Mouse (Mus musculus) intestine, postnatal 0 days (tissue): ENCODE measurements around the gene Fto. TPM values are rescaled to one million over a fixed set of nuclear protein-coding genes. Genes with fewer than 3 reads are reported as not detected.

Experiments used
- ATAC-seq: fragments of 200-750 bp; cut with Nextera tagmentation; 2 replicates; pipeline ENCODE4 v1.8.0; 2017; ENCODE audit warnings: mild to moderate bottlenecking, moderate TSS enrichment, moderate library complexity
- H3K27ac ChIP-seq: fragments of 300-500 bp; sonication (generic); 2 replicates; pipeline ENCODE4 v1.5.1; 2014; ENCODE audit warnings: mild to moderate bottlenecking, low read depth, low read length, moderate library complexity
- H3K27me3 ChIP-seq: fragments of 300-500 bp; sonication (generic); replicated peaks from 2 replicates; pipeline ENCODE4 v1.6.1; 2014; ENCODE audit warnings: low read length, mixed read lengths; ENCODE audit not compliant: control insufficient read depth, insufficient read depth
- H3K36me3 ChIP-seq: fragments of 300-500 bp; sonication (generic); 2 replicates; pipeline ENCODE4 v1.6.1; 2014; ENCODE audit warnings: mild to moderate bottlenecking, moderate library complexity; ENCODE audit not compliant: control insufficient read depth, insufficient read depth
- H3K4me1 ChIP-seq: fragments of 300-500 bp; sonication (generic); replicated peaks from 2 replicates; pipeline ENCODE4 v1.6.1; 2014; ENCODE audit warnings: antibody characterized with exemption, low read length, mixed read lengths; ENCODE audit not compliant: control insufficient read depth, insufficient read depth
- H3K4me2 ChIP-seq: fragments of 300-500 bp; sonication (generic); replicated peaks from 2 replicates; pipeline ENCODE4 v1.6.1; 2014; ENCODE audit warnings: low read depth, mild to moderate bottlenecking, moderate library complexity
- H3K4me3 ChIP-seq: fragments of 300-500 bp; sonication (generic); 2 replicates; pipeline ENCODE4 v1.5.1; 2014; ENCODE audit warnings: low read depth, low read length
- H3K9ac ChIP-seq: fragments of 300-500 bp; sonication (generic); 2 replicates; pipeline ENCODE4 v1.6.1; 2014; ENCODE audit warnings: mild to moderate bottlenecking, low read depth, low read length
- H3K9me3 ChIP-seq: fragments of 300-500 bp; sonication (generic); 2 replicates; pipeline ENCODE4 v1.6.1; 2016; ENCODE audit warnings: mixed run types; ENCODE audit not compliant: control insufficient read depth
- CTCF ChIP-seq: sonication (generic); IDR thresholded peaks from 2 replicates; pipeline ENCODE4 v1.5.1; 2016; ENCODE audit warnings: low read depth, mild to moderate bottlenecking, control low read depth, antibody characterized with exemption, moderate library complexity
- WGBS: fragments of 180-500 bp; shearing (Covaris S2); extraction: QIAGEN DNeasy Blood & Tissue Kit; methylation state at CpG from one replicate; pipeline ENCODE4 v1.1.7; 2014; 5-methylcytosine and 5-hydroxymethylcytosine counted together
- polyA plus RNA-seq: library from polyadenylated mRNA; unstranded; fragments of >200 nt; fragmentation: Nextera tagmentation; extraction: Ambion mirVana; gene quantifications from 2 replicates; pipeline ENCODE4 v1.2.1, GENCODE M21; 2015

The Fto gene
- polyA plus RNA-seq, 1 experiment from 2014 or later = 21.7 TPM

- Histone ChIP-seq H3K4me1 (no peaks in the 10 kb centered on the region), H3K4me2 (no peak overlapping the region), H3K27me3 (no peaks in the 10 kb centered on the region), H3K9me3 (no peaks in the 10 kb centered on the region), H3K27ac (no peak overlapping the region), H3K36me3 (no peaks in the 10 kb centered on the region), H3K9ac (no peak overlapping the region), H3K4me3 (no peak overlapping the region)
- TF ChIP-seq CTCF = no peak
- WGBS = 81% methylated on average over 5 of the region's 5 CpGs
- ATAC-seq = no peak
These were observed 225.6 kb downstream of the Fto start for GRCm38 (mm10) chr8:91538892-91539291.

GRCm38 (mm10) chr8:91539586-91539985 lies 226.3 kb downstream of the Fto start:
- no peak for ATAC-seq
- no peak overlapping the region for H3K9ac ChIP-seq
- WGBS = 85% methylated on average over 8 of the region's 8 CpGs

DNA sequence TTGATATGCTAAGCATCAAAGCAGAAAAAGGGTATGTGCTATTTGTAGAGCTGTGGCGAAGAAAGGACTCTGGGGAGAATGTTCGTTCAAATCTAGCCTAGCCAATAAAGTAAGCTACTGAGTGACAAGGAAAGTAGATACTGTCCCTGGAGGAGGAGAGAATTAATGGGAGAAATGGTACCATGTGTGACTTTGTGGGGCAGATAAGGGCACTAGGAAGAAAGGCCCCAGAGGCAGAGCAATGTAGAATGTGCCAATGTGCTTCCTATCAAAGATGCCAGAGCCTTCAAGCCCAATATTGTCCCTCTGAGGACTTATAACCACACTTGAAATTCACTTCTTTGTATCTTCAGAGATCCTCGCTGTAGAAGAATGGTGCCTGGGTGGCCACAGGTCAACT lies 227.9 kb downstream of the Fto start:
- H3K36me3 ChIP-seq = no peaks in the 10 kb centered on the region
- no peak overlapping the region for H3K4me2 ChIP-seq
- H3K27me3 ChIP-seq = no peaks in the 10 kb centered on the region
- WGBS = 75% methylated on average over 3 of the region's 3 CpGs
- no peak overlapping the region for H3K4me3 ChIP-seq
- TF ChIP-seq CTCF = no peak
- no peaks in the 10 kb centered on the region for H3K4me1 ChIP-seq
- H3K9me3 ChIP-seq = no peaks in the 10 kb centered on the region
- ATAC-seq = no peak
- H3K9ac ChIP-seq = no peak overlapping the region
- H3K27ac ChIP-seq = no peak overlapping the region

More at GRCm38 (mm10) chr8:91539586-91539985, 226.3 kb downstream of the Fto start:
- Histone ChIP-seq H3K4me1 (no peaks in the 10 kb centered on the region), H3K9me3 (no peaks in the 10 kb centered on the region), H3K4me3 (no peak overlapping the region), H3K36me3 (no peaks in the 10 kb centered on the region), H3K27ac (no peak overlapping the region), H3K27me3 (no peaks in the 10 kb centered on the region), H3K4me2 (no peak overlapping the region)
- no peak for TF ChIP-seq CTCF

DNA sequence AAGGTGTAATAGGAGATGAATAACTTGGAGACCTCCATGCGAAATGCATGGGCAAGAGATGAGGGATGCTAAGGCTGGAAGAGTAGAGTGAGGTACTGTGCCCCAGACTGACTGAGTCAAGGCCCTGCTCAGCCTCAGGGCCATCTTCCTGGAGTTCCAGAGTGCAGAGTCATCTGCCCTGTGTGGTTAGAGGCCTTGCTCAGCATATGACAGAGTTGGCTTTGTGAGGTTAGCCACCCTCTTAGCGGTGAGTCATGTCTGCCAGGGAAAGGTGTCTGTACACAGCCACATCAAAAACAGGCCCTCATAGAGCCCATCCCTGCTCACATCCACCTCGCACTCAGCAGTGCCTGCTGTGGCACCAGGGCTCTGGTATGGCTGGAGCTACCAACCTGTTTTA lies 232.2 kb downstream of the Fto start:
- 91% methylated on average over 3 of the region's 3 CpGs for WGBS
- Histone ChIP-seq H3K27ac (no peak overlapping the region), H3K9me3 (no peaks in the 10 kb centered on the region), H3K9ac (no peak overlapping the region), H3K4me3 (no peak overlapping the region), H3K27me3 (no peaks in the 10 kb centered on the region), H3K36me3 (no peaks in the 10 kb centered on the region), H3K4me2 (no peak overlapping the region), H3K4me1 (no peaks in the 10 kb centered on the region)
- no peak for TF ChIP-seq CTCF
- peak; percentile 53 for ATAC-seq

DNA sequence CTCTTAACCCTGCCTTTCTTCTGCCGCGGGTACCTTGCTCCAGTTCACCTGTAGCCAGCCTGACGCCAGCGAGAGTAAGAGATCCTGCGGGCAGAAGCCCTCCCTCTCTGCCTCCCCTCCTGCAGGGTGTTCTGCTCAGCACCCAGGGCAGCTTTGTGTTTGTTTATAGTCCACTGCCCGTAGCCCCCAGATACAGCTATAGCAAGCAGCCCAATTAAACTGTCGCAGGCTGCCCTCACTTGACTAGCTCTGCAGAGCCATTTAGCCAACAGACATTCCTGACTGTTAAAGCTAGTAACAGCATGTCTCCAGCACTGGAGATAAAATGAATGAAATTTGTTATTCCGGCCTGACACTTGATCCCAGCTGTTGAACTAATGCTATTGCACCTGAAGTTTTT lies 233.3 kb downstream of the Fto start:
- no peaks in the 10 kb centered on the region for H3K36me3 ChIP-seq
- no peak overlapping the region for H3K9ac ChIP-seq
- ATAC-seq = no peak
- H3K27me3 ChIP-seq = no peaks in the 10 kb centered on the region
- H3K4me1 ChIP-seq = no peaks in the 10 kb centered on the region
- H3K4me3 ChIP-seq = no peak overlapping the region
- no peak for TF ChIP-seq CTCF
- no peak overlapping the region for H3K4me2 ChIP-seq
- H3K9me3 ChIP-seq = no peaks in the 10 kb centered on the region
- no peak overlapping the region for H3K27ac ChIP-seq
- 53% methylated on average over 8 of the region's 8 CpGs for WGBS

DNA sequence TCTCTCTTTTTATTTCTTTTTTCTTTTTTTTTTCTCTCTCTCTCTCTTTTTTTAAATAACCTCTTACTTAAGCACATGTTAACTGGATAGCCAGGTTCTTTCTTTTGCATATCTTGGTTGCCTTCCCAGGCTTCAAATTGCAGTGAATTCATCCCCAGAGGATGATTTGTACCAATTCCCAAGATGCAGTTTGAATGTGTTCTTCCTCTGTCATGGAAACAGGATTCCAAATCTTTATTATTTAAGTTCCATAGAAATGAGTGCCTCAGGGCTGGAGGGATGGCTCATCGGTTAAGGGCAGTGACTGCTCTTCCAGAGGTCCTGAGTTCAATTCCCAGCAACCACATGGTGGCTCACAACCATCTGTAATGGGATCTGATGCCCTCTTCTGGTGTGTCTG lies 236.8 kb downstream of the Fto start:
- H3K27me3 ChIP-seq = no peaks in the 10 kb centered on the region
- no peak overlapping the region for H3K4me3 ChIP-seq
- H3K4me2 ChIP-seq = no peak overlapping the region
- no peak overlapping the region for H3K9ac ChIP-seq
- no peaks in the 10 kb centered on the region for H3K9me3 ChIP-seq
- 96% methylated on average over 1 of the region's 1 CpGs for WGBS
- TF ChIP-seq CTCF = no peak
- ATAC-seq = no peak
- H3K4me1 ChIP-seq = no peaks in the 10 kb centered on the region
- H3K36me3 ChIP-seq = no peaks in the 10 kb centered on the region
- no peak overlapping the region for H3K27ac ChIP-seq

DNA sequence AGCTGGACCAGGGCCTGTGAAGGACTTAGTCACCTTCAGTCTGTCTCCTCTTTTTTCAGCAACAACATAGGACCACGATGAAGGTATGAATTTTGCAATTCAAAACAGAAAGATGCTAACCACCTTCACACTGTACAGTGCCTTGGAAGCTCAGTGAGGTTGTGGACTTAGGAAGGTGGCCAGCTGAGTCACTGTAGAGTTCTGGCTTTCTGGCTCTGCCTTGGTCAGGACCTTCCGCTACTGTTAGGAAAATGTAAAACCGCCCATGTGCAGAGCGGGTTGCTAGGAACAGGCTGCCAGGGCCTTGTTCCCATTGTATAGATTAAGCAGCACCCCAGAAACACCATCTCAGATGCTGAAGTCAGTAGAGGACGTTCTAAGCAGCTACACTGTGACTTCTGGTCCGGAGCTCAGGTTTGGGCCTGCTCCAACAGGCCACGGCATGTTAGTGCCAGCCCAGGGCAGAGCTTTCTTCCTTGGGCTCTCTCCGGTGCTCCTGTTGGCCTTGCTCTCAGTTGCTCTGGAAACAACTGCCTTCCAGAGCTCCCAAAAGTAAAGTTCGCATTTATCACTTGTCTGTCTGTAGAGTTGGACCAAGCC lies 237.9 kb downstream of the Fto start:
- H3K4me3 ChIP-seq = no peak overlapping the region
- ATAC-seq = no peak

More for the DNA sequence above, 237.9 kb downstream of the Fto start:
- no peaks in the 10 kb centered on the region for H3K36me3 ChIP-seq
- no peak overlapping the region for H3K4me2 ChIP-seq
- 90% methylated on average over 9 of the region's 9 CpGs for whole genome bisulfite sequencing
- H3K27ac ChIP-seq = no peak overlapping the region
- no peak overlapping the region for H3K9ac ChIP-seq
- TF ChIP-seq CTCF = no peak
- H3K27me3 ChIP-seq = no peaks in the 10 kb centered on the region
- H3K4me1 ChIP-seq = no peaks in the 10 kb centered on the region
- no peaks in the 10 kb centered on the region for H3K9me3 ChIP-seq
